8 mouse cellular contexts compared by ENCODE assay signal in genomic region chr6:124414150-124414926, GRCm38 (mm10). TPM values are rescaled to one million over a fixed set of nuclear protein-coding genes. Genes with fewer than 3 reads are reported as not detected.
DNase-seq lines count a peak whose midpoint lies in the region; ATAC-seq and TF ChIP-seq lines count a peak whose summit lies in the region.

No protein-coding gene starts in this region.

- intact Hi-C loops in gastrocnemius, postnatal 14 days (cut with DNase I; ENCODE audit: low total_unique reads): no loop called here

- no peaks in the 10 kb centered on the region for H3K9me3 ChIP-seq in intestine, postnatal 0 days (ENCODE audit: control insufficient read depth)
- H3K9me3 ChIP-seq in liver, embryonic 12.5 days (replicated peaks): no peaks in the 10 kb centered on the region
- H3K9me3 ChIP-seq in stomach, postnatal 0 days (ENCODE audit: control insufficient read depth, low read length): no peaks in the 10 kb centered on the region

- H3K4me3 ChIP-seq in intestine, postnatal 0 days (ENCODE audit: low read depth, low read length): peak overlapping the region; percentile 91
- peak overlapping the region; percentile 96 for H3K4me3 ChIP-seq in liver, embryonic 12.5 days
- peak overlapping the region; percentile 94 for H3K4me3 ChIP-seq in stomach, postnatal 0 days (ENCODE audit: low read depth, low read length)

- peak; percentile 57 to 64 for DNase-seq in B cell, adult 2 months
- DNase-seq in R1 (ENCODE audit: low read depth, low spot score): peak; percentile 61
- peak; percentile 49 to 58 for DNase-seq in cerebellum, postnatal 36 days
- peak; percentile 32 for DNase-seq in gastrocnemius, postnatal 14 days
- peak; percentile 71 for DNase-seq in naive thymus-derived CD4-positive, alpha-beta T cell, adult 2 months (ENCODE audit: low read depth)
- peak; percentile 50 for DNase-seq in stomach, postnatal 0 days (ENCODE audit: low spot score)

- TF ChIP-seq EP300 in stomach, postnatal 0 days (optimal IDR thresholded peaks at IDR 0.05): no peak

- 2% methylated on average over 36 of the region's 45 CpGs for WGBS in intestine, postnatal 0 days
- WGBS in liver, embryonic 12.5 days (ENCODE audit: insufficient replicate concordance): 2% methylated on average over 41 of the region's 45 CpGs
- 2% methylated on average over 38 of the region's 45 CpGs for WGBS in stomach, postnatal 0 days

- peak overlapping the region; percentile 89 for H3K9ac ChIP-seq in intestine, postnatal 0 days (ENCODE audit: low read depth, low read length)
- H3K9ac ChIP-seq in liver, embryonic 12.5 days: peak overlapping the region; percentile 95
- H3K9ac ChIP-seq in stomach, postnatal 0 days (ENCODE audit: low read length): peak overlapping the region; percentile 92

- peak; percentile 23 for ATAC-seq in intestine, postnatal 0 days
- peak; percentile 62 for ATAC-seq in liver, embryonic 12.5 days
- ATAC-seq in stomach, postnatal 0 days (ENCODE audit: low FRiP score, low TSS enrichment): peak; percentile 45

- TF ChIP-seq CTCF in intestine, postnatal 0 days (IDR thresholded peaks at IDR 0.05; ENCODE audit: low read depth): no peak
- TF ChIP-seq CTCF in stomach, postnatal 0 days (IDR thresholded peaks at IDR 0.05; ENCODE audit: low read depth): no peak

- H3K36me3 ChIP-seq in intestine, postnatal 0 days (ENCODE audit: control insufficient read depth, insufficient read depth): peaks cover 12% of the 10 kb centered on the region
- H3K36me3 ChIP-seq in liver, embryonic 12.5 days: peaks cover 19% of the 10 kb centered on the region
- peaks cover 4% of the 10 kb centered on the region; the same call in 1 of the 2 replicates for H3K36me3 ChIP-seq in stomach, postnatal 0 days (ENCODE audit: control insufficient read depth, insufficient read depth, low read length)

- H3K4me2 ChIP-seq in intestine, postnatal 0 days (replicated peaks; ENCODE audit: low read depth): peak overlapping the region; percentile 86
- peak overlapping the region; percentile 97 for H3K4me2 ChIP-seq in liver, embryonic 12.5 days
- H3K4me2 ChIP-seq in stomach, postnatal 0 days (replicated peaks; ENCODE audit: low read depth): peak overlapping the region; percentile 61

- H3K4me1 ChIP-seq in intestine, postnatal 0 days (replicated peaks; ENCODE audit: control insufficient read depth, insufficient read depth, low read length): 0 out of 2 replicates have a peak, but pooled peaks cover 3% of the 10 kb centered on the region
- peaks cover 27% of the 10 kb centered on the region for H3K4me1 ChIP-seq in liver, embryonic 12.5 days
- no peaks in the 10 kb centered on the region for H3K4me1 ChIP-seq in stomach, postnatal 0 days (replicated peaks; ENCODE audit: control insufficient read depth, insufficient read depth)

- H3K27me3 ChIP-seq in intestine, postnatal 0 days (replicated peaks; ENCODE audit: control insufficient read depth, insufficient read depth, low read length): no peaks in the 10 kb centered on the region
- H3K27me3 ChIP-seq in liver, embryonic 12.5 days (replicated peaks): no peaks in the 10 kb centered on the region
- H3K27me3 ChIP-seq in stomach, postnatal 0 days (ENCODE audit: control insufficient read depth, insufficient read depth, low read length): no peaks in the 10 kb centered on the region

- peak overlapping the region; percentile 90 for H3K27ac ChIP-seq in intestine, postnatal 0 days (ENCODE audit: low read depth, low read length)
- peak overlapping the region; percentile 87 for H3K27ac ChIP-seq in liver, embryonic 12.5 days
- H3K27ac ChIP-seq in stomach, postnatal 0 days (replicated peaks): peak overlapping the region; percentile 79

RNA-seq across cellular contexts. Expression of gene Pex5, which starts 0.5 kb away (rescaled TPM):
- 10 to 100 TPM; 23.0 to 24.0 TPM for total RNA-seq in gastrocnemius, postnatal 14 days (2021)
- 30.1 and 33.6 TPM in 2 replicates for polyA plus RNA-seq in intestine, postnatal 0 days (2015; fragmentation: Nextera tagmentation; extraction: Ambion mirVana)
- polyA plus RNA-seq in liver, embryonic 12.5 days (2016; fragmentation: Nextera tagmentation; extraction: Ambion mirVana): 26.3 and 26.5 TPM in 2 replicates
- polyA plus RNA-seq in stomach, postnatal 0 days (2015; fragmentation: Nextera tagmentation; extraction: Ambion mirVana): 18.6 and 19.9 TPM in 2 replicates

RNA-seq across cellular contexts. Expression of gene Clstn3, which starts 50.3 kb away (rescaled TPM):
- 1 to 10 TPM in 1 of 2 experiments, under 1 TPM in 1; 0.60 to 1.6 TPM for total RNA-seq in gastrocnemius, postnatal 14 days (2021)
- 2.7 and 3.4 TPM in 2 replicates for polyA plus RNA-seq in intestine, postnatal 0 days (2015; fragmentation: Nextera tagmentation; extraction: Ambion mirVana)
- 4.1 and 5.0 TPM in 2 replicates for polyA plus RNA-seq in liver, embryonic 12.5 days (2016; fragmentation: Nextera tagmentation; extraction: Ambion mirVana)
- polyA plus RNA-seq in stomach, postnatal 0 days (2015; fragmentation: Nextera tagmentation; extraction: Ambion mirVana): 1.2 and 1.5 TPM in 2 replicates

Comparison
In these comparisons a context has a peak if more than half of its experiments do, and no peak if none do; other contexts are left out.
1. Peak in every context shown above with its lines: DNase-seq, ATAC-seq, H3K4me3 ChIP-seq and H3K27ac ChIP-seq.